Mouse (Mus musculus) liver (tissue): Measurements from ENCODE around the gene 4930426L09Rik.

Experiments used
- DNase-seq: peaks from one replicate; pipeline ENCODE4 v3.0.0-alpha.2; 2020; ENCODE audit warnings: mixed read lengths

4930426L09Rik gene

GRCm38 (mm10) chr2:18998054-18998478, at the start of gene 4930426L09Rik, which contains the start of gene Pip4k2a:
4930426L09Rik (plus strand) TSS chr2:18998343.
Pip4k2a (minus strand) TSS chr2:18998126.
- peak; percentile 96 for DNase-seq

GRCm38 (mm10) chr2:18948741-18949140, 49.4 kb upstream of the 4930426L09Rik start:
- no peak for DNase-seq

- no peak for DNase-seq
These were observed 47.4 kb upstream of the 4930426L09Rik start for GRCm38 (mm10) chr2:18950758-18951157.

GRCm38 (mm10) chr2:18952102-18952673, 46.0 kb upstream of the 4930426L09Rik start:
- peak; percentile 53 for DNase-seq

- DNase-seq: no peak
These were observed 43.7 kb upstream of the 4930426L09Rik start for GRCm38 (mm10) chr2:18954422-18954821.

GRCm38 (mm10) chr2:18955022-18955421, 43.1 kb upstream of the 4930426L09Rik start:
- DNase-seq: peak; percentile 37

GRCm38 (mm10) chr2:18955671-18956070, 42.5 kb upstream of the 4930426L09Rik start:
- peak; percentile 22 for DNase-seq

GRCm38 (mm10) chr2:18956424-18956823, 41.7 kb upstream of the 4930426L09Rik start:
- no peak for DNase-seq

- DNase-seq: no peak
These were observed 41.2 kb upstream of the 4930426L09Rik start for GRCm38 (mm10) chr2:18956945-18957344.

GRCm38 (mm10) chr2:18957459-18957858, 40.7 kb upstream of the 4930426L09Rik start:
- no peak for DNase-seq

GRCm38 (mm10) chr2:18958044-18958443, 40.1 kb upstream of the 4930426L09Rik start:
- no peak for DNase-seq

GRCm38 (mm10) chr2:18958501-18958900, 39.6 kb upstream of the 4930426L09Rik start:
- no peak for DNase-seq

- no peak for DNase-seq
These were observed 39.1 kb upstream of the 4930426L09Rik start for GRCm38 (mm10) chr2:18959008-18959407.

GRCm38 (mm10) chr2:18959558-18959957, 38.6 kb upstream of the 4930426L09Rik start:
- DNase-seq: no peak

GRCm38 (mm10) chr2:18960376-18960973, 37.7 kb upstream of the 4930426L09Rik start:
- DNase-seq: no peak

- no peak for DNase-seq
These were observed 35.6 kb upstream of the 4930426L09Rik start for GRCm38 (mm10) chr2:18962502-18962901.

- DNase-seq: no peak
These were observed 34.7 kb upstream of the 4930426L09Rik start for GRCm38 (mm10) chr2:18963286-18964040.

- no peak for DNase-seq
These were observed 33.0 kb upstream of the 4930426L09Rik start for GRCm38 (mm10) chr2:18965108-18965507.

- no peak for DNase-seq
These were observed 32.2 kb upstream of the 4930426L09Rik start for GRCm38 (mm10) chr2:18965950-18966349.

- no peak for DNase-seq
These were observed 31.6 kb upstream of the 4930426L09Rik start for GRCm38 (mm10) chr2:18966566-18966965.

GRCm38 (mm10) chr2:18967451-18968063, 30.6 kb upstream of the 4930426L09Rik start:
- no peak for DNase-seq

- DNase-seq: peak; percentile 54
These were observed 29.0 kb upstream of the 4930426L09Rik start for GRCm38 (mm10) chr2:18969066-18969681.

- DNase-seq: no peak
These were observed 27.7 kb upstream of the 4930426L09Rik start for GRCm38 (mm10) chr2:18970461-18970860.
